Mouse (Mus musculus) embryonic fibroblast, embryonic 13.5 days (primary cell): Measurements from ENCODE around the gene Ephb2. TPM values are rescaled to one million over a fixed set of nuclear protein-coding genes. Genes with fewer than 3 reads are reported as not detected.

Source experiments
- H3K27ac ChIP-seq: 2 replicates; pipeline ENCODE4 v1.5.1; 2012; ENCODE audit warnings: low read length, control low read depth, inconsistent platforms; ENCODE audit not compliant: insufficient read depth
- H3K4me1 ChIP-seq: 2 replicates; pipeline ENCODE4 v1.6.1; 2011; ENCODE audit warnings: low read length; ENCODE audit not compliant: control insufficient read depth, insufficient read depth
- H3K4me3 ChIP-seq: 2 replicates; pipeline ENCODE4 v1.5.1; 2011; ENCODE audit warnings: mild to moderate bottlenecking, control low read depth, low read length; ENCODE audit not compliant: insufficient read depth
- CTCF ChIP-seq: IDR thresholded peaks from 2 replicates; pipeline ENCODE4 v1.5.1; 2011; ENCODE audit warnings: mild to moderate bottlenecking, control low read depth, low read length, moderate library complexity, borderline replicate concordance; ENCODE audit not compliant: insufficient read depth
- POLR2A ChIP-seq: IDR thresholded peaks from 2 replicates; pipeline ENCODE4 v1.6.1; 2011; ENCODE audit warnings: low read depth, mild to moderate bottlenecking, control low read depth, low read length, moderate library complexity
- polyA plus RNA-seq: library from polyadenylated mRNA; stranded (reverse); fragments of >200 nt; gene quantifications from 2 replicates; pipeline ENCODE4 v1.2.4, GENCODE M21; 2011; ENCODE audit warnings: low read depth; ENCODE audit not compliant: missing spikeins, insufficient read length

Gene Ephb2
- polyA plus RNA-seq, 1 experiment = 44.6 TPM

GRCm38 (mm10) chr4:136730501-136730900 is 105.3 kb downstream of the Ephb2 start:
- TF ChIP-seq POLR2A = no peak
- Histone ChIP-seq H3K27ac (no peak overlapping the region), H3K4me1 (no peaks in the 10 kb centered on the region), H3K4me3 (no peak overlapping the region)

GRCm38 (mm10) chr4:136729574-136729973 is 106.2 kb downstream of the Ephb2 start:
- no peak overlapping the region for H3K27ac ChIP-seq
- no peaks in the 10 kb centered on the region for H3K4me1 ChIP-seq
- TF ChIP-seq CTCF = no peak
- no peak for TF ChIP-seq POLR2A
- no peak overlapping the region for H3K4me3 ChIP-seq

- Histone ChIP-seq H3K4me3 (no peak overlapping the region), H3K27ac (no peak overlapping the region), H3K4me1 (0 out of 2 replicates have a peak, but pooled peaks cover 3% of the 10 kb centered on the region)
- TF ChIP-seq POLR2A (no peak), CTCF (no peak)
Measured at GRCm38 (mm10) chr4:136726941-136727340, 108.8 kb downstream of the Ephb2 start.

- no peak overlapping the region for H3K27ac ChIP-seq
- no peak overlapping the region for H3K4me3 ChIP-seq
- 0 out of 2 replicates have a peak, but pooled peaks cover 3% of the 10 kb centered on the region for H3K4me1 ChIP-seq
- no peak for TF ChIP-seq CTCF
- TF ChIP-seq POLR2A = no peak
Measured at GRCm38 (mm10) chr4:136724731-136725130, 111.1 kb downstream of the Ephb2 start.

- Histone ChIP-seq H3K27ac (no peak overlapping the region), H3K4me1 (0 out of 2 replicates have a peak, but pooled peaks cover 3% of the 10 kb centered on the region), H3K4me3 (no peak overlapping the region)
- TF ChIP-seq POLR2A = no peak
- TF ChIP-seq CTCF = no peak
Measured at GRCm38 (mm10) chr4:136722361-136723082, 113.3 kb downstream of the Ephb2 start.

GRCm38 (mm10) chr4:136721937-136722336 is 113.9 kb downstream of the Ephb2 start:
- no peak for TF ChIP-seq POLR2A
- TF ChIP-seq CTCF = no peak
- Histone ChIP-seq H3K27ac (no peak overlapping the region), H3K4me3 (no peak overlapping the region), H3K4me1 (0 out of 2 replicates have a peak, but pooled peaks cover 3% of the 10 kb centered on the region)

- H3K4me1 ChIP-seq = 0 out of 2 replicates have a peak, but pooled peaks cover 3% of the 10 kb centered on the region
- no peak overlapping the region for H3K27ac ChIP-seq
- H3K4me3 ChIP-seq = no peak overlapping the region
- TF ChIP-seq CTCF (no peak), POLR2A (no peak)
Measured at GRCm38 (mm10) chr4:136720025-136720424, 115.8 kb downstream of the Ephb2 start.

- H3K4me1 ChIP-seq = 0 out of 2 replicates have a peak, but pooled peaks cover 3% of the 10 kb centered on the region
- TF ChIP-seq CTCF (no peak), POLR2A (no peak)
- no peak overlapping the region for H3K4me3 ChIP-seq
- H3K27ac ChIP-seq = no peak overlapping the region
Measured at GRCm38 (mm10) chr4:136718193-136718986, 117.4 kb downstream of the Ephb2 start.

- H3K4me3 ChIP-seq = no peak overlapping the region
- H3K27ac ChIP-seq = no peak overlapping the region
- no peaks in the 10 kb centered on the region; the same call in 1 of the 2 replicates for H3K4me1 ChIP-seq
- TF ChIP-seq POLR2A (no peak), CTCF (no peak)
Measured at GRCm38 (mm10) chr4:136716561-136716972, 119.2 kb downstream of the Ephb2 start.

GRCm38 (mm10) chr4:136714530-136714929 is 121.3 kb downstream of the Ephb2 start:
- TF ChIP-seq CTCF = no peak
- no peak for TF ChIP-seq POLR2A
- Histone ChIP-seq H3K27ac (no peak overlapping the region), H3K4me3 (no peak overlapping the region), H3K4me1 (no peaks in the 10 kb centered on the region; the same call in 1 of the 2 replicates)
